In the genomic region with DNA sequence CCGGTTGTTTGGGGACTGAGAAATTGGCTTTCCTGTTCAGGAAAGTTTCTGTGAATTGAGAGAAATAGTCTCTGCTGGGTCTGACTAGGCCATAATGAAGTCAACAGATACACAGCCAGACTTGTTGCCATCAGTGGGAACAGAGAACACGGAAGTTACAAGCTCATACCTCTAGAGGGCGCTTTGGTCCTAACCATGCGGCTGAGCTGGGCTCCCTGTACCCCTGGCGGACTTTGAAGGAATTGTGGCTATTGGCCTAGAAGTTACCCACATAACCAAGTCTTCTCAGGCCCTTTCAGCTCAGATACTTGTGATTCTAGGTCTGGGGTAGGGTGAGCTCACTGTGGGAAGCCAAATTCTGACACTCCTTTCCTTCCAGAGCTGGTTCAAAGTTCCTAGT, we compare ENCODE assay signal across 9 mouse cellular contexts. TPM values are rescaled to one million over a fixed set of nuclear protein-coding genes. Genes with fewer than 3 reads are reported as not detected.
DNase-seq lines count a peak whose midpoint lies in the region; ATAC-seq and TF ChIP-seq lines count a peak whose summit lies in the region.
"Had no signal": no experiment of that assay in that cellular context is flagged by ENCODE, and none has a peak within 500 bp of the region (broad histone marks: within the 10 kb centered on the region; RNA-seq: fewer than 3 reads in every experiment).

No protein-coding gene starts in this region.

- H3K9ac ChIP-seq in limb, embryonic 11.5 days (ENCODE audit: low read length): no peak overlapping the region

- no peak overlapping the region for H3K4me3 ChIP-seq in brown adipose tissue, adult 24 weeks (ENCODE audit: insufficient read depth, low read depth, low read length)
- H3K4me3 ChIP-seq in kidney, adult 2 months (ENCODE audit: insufficient read depth, low read depth, low read length): no peak overlapping the region
- H3K4me3 ChIP-seq in limb, embryonic 11.5 days (ENCODE audit: low read depth, low read length): no peak overlapping the region
- H3K4me3 ChIP-seq in olfactory bulb, adult 2 months (ENCODE audit: insufficient read depth, low read depth, low read length): no peak overlapping the region

- no peaks in the 10 kb centered on the region for H3K36me3 ChIP-seq in kidney, adult 2 months (ENCODE audit: control insufficient read depth, insufficient read depth, low read length)
- no peaks in the 10 kb centered on the region for H3K36me3 ChIP-seq in limb, embryonic 11.5 days (ENCODE audit: control insufficient read depth, insufficient read depth, low read length)

- peak overlapping the region; percentile 40 for H3K27ac ChIP-seq in brown adipose tissue, adult 24 weeks (replicated peaks; ENCODE audit: low read depth, low read length)
- no peak overlapping the region for H3K27ac ChIP-seq in kidney, adult 2 months (ENCODE audit: insufficient read depth, low read depth, low read length)
- H3K27ac ChIP-seq in limb, embryonic 11.5 days (replicated peaks; ENCODE audit: low read depth, low read length): no peak overlapping the region
- no peak overlapping the region for H3K27ac ChIP-seq in olfactory bulb, adult 2 months (ENCODE audit: insufficient read depth, low read depth, low read length)

- H3K27me3 ChIP-seq in kidney, adult 2 months (replicated peaks; ENCODE audit: control insufficient read depth, insufficient read depth, low read length): no peaks in the 10 kb centered on the region
- no peaks in the 10 kb centered on the region for H3K27me3 ChIP-seq in limb, embryonic 11.5 days (ENCODE audit: control insufficient read depth, insufficient read depth, low read length)

- peak; percentile 18 to 69 for DNase-seq in urinary bladder, adult 18-20 months (ENCODE audit: low spot score in 2 of 2)
- DNase-seq in urinary bladder, adult 2 months (ENCODE audit: low spot score): no peak
- DNase-seq in forelimb bud, embryonic 11.5 days (ENCODE audit: low read depth, low spot score): peak; percentile 86
- DNase-seq in kidney, adult 2 months: peak; percentile 86
- peak; percentile 80 for DNase-seq in limb, embryonic 11.5 days (ENCODE audit: low spot score)
- peak; percentile 38 to 50 for DNase-seq in thymus, adult 18-20 months

- no peak; the same call in 1 of the 2 replicates for ATAC-seq in limb, embryonic 11.5 days (ENCODE audit: insufficient number of reproducible peaks, low FRiP score, low TSS enrichment, low read depth)

- no peak for TF ChIP-seq POLR2A in kidney, adult 2 months (IDR thresholded peaks at IDR 0.05; ENCODE audit: low read depth, low read length)
- no peak for TF ChIP-seq POLR2A in olfactory bulb, adult 2 months (IDR thresholded peaks at IDR 0.05; ENCODE audit: insufficient read depth, low read depth, low read length)

- H3K9me3 ChIP-seq in limb, embryonic 11.5 days (ENCODE audit: control insufficient read depth, low read length): no peaks in the 10 kb centered on the region

- peak; percentile 100; the same call in 1 of the 2 replicates for TF ChIP-seq CTCF in kidney, adult 2 months (conservative IDR thresholded peaks at IDR 0.05; ENCODE audit: insufficient read depth, insufficient read length, low read depth, low read length)
- TF ChIP-seq CTCF in olfactory bulb, adult 2 months (IDR thresholded peaks at IDR 0.05; ENCODE audit: insufficient read depth, low read depth, low read length): peak; percentile 88

- WGBS in kidney, adult 2 months: 4% methylated on average over 5 of the region's 5 CpGs
- 4% methylated on average over 5 of the region's 5 CpGs for WGBS in limb, embryonic 11.5 days
- 6% methylated on average over 5 of the region's 5 CpGs for WGBS in olfactory bulb, adult 2 months

- H3K4me1 ChIP-seq in brown adipose tissue, adult 24 weeks (ENCODE audit: control insufficient read depth, insufficient read depth, insufficient read length, low read length): peaks cover 18% of the 10 kb centered on the region
- H3K4me1 ChIP-seq in kidney, adult 2 months (ENCODE audit: control insufficient read depth, insufficient read depth, low read length): 0 out of 2 replicates have a peak, but pooled peaks cover 4% of the 10 kb centered on the region
- H3K4me1 ChIP-seq in limb, embryonic 11.5 days (ENCODE audit: control insufficient read depth, insufficient read depth, low read length): no peaks in the 10 kb centered on the region
- no peaks in the 10 kb centered on the region for H3K4me1 ChIP-seq in olfactory bulb, adult 2 months (ENCODE audit: control insufficient read depth, insufficient read depth, low read length)

- H3K4me2 ChIP-seq in limb, embryonic 11.5 days (ENCODE audit: low read depth, severe bottlenecking): no peak overlapping the region

RNA-seq across cellular contexts. Expression of a gene that starts 6.9 kb away (rescaled TPM):
- polyA plus RNA-seq in urinary bladder, adult 2 months (2012; rRNA removed): 0.83 and 0.96 TPM in 2 replicates
- polyA plus RNA-seq in brown adipose tissue, adult 24 weeks (2012; ENCODE audit: insufficient read depth, insufficient read length, missing spikeins): 2.2 and 3.3 TPM in 2 replicates
- polyA plus RNA-seq in kidney, adult 2 months (2012; rRNA removed): 9.8 and 11.4 TPM in 2 replicates
- polyA plus RNA-seq in limb, embryonic 11.5 days (2014; fragmentation: Nextera tagmentation; extraction: Ambion mirVana): not detected in 2 replicates
- polyA plus RNA-seq in olfactory bulb, adult 2 months (2012; ENCODE audit: insufficient read depth, insufficient read length, low replicate concordance, missing spikeins): not detected in 2 replicates

RNA-seq across cellular contexts. Expression of a gene that starts 21.8 kb away (rescaled TPM):
- not detected in 2 replicates for polyA plus RNA-seq in urinary bladder, adult 2 months (2012; rRNA removed)
- not detected in 2 replicates for polyA plus RNA-seq in brown adipose tissue, adult 24 weeks (2012; ENCODE audit: insufficient read depth, insufficient read length, missing spikeins)
- 0.39 and 0.63 TPM in 2 replicates for polyA plus RNA-seq in kidney, adult 2 months (2012; rRNA removed)
- polyA plus RNA-seq in limb, embryonic 11.5 days (2014; fragmentation: Nextera tagmentation; extraction: Ambion mirVana): 0.14 and 0.16 TPM in 2 replicates
- not detected in 2 replicates for polyA plus RNA-seq in olfactory bulb, adult 2 months (2012; ENCODE audit: insufficient read depth, insufficient read length, low replicate concordance, missing spikeins)

RNA-seq across cellular contexts. Expression of a gene that starts 45.9 kb away (rescaled TPM):
- polyA plus RNA-seq in urinary bladder, adult 2 months (2012; rRNA removed): 0.06 TPM in 2 replicates
- polyA plus RNA-seq in brown adipose tissue, adult 24 weeks (2012; ENCODE audit: insufficient read depth, insufficient read length, missing spikeins): 0.88 TPM in 1 of 2 replicates, not detected in the other
- polyA plus RNA-seq in kidney, adult 2 months (2012; rRNA removed): 0.05 and 0.56 TPM in 2 replicates
- 0.23 and 0.33 TPM in 2 replicates for polyA plus RNA-seq in limb, embryonic 11.5 days (2014; fragmentation: Nextera tagmentation; extraction: Ambion mirVana)
- polyA plus RNA-seq in olfactory bulb, adult 2 months (2012; ENCODE audit: insufficient read depth, insufficient read length, low replicate concordance, missing spikeins): not detected in 2 replicates

RNA-seq across cellular contexts. Expression of a gene that starts 51.3 kb away (rescaled TPM):
- polyA plus RNA-seq in urinary bladder, adult 2 months (2012; rRNA removed): not detected in 2 replicates
- not detected in 2 replicates for polyA plus RNA-seq in brown adipose tissue, adult 24 weeks (2012; ENCODE audit: insufficient read depth, insufficient read length, missing spikeins)
- not detected in 2 replicates for polyA plus RNA-seq in kidney, adult 2 months (2012; rRNA removed)
- polyA plus RNA-seq in limb, embryonic 11.5 days (2014; fragmentation: Nextera tagmentation; extraction: Ambion mirVana): 0.14 TPM in 1 of 2 replicates, not detected in the other
- polyA plus RNA-seq in olfactory bulb, adult 2 months (2012; ENCODE audit: insufficient read depth, insufficient read length, low replicate concordance, missing spikeins): not detected in 2 replicates
- polyA plus RNA-seq: heart, embryonic 16.5 days had no signal
